Comparison of ENCODE assay signal across 23 mouse cellular contexts in the genomic region with DNA sequence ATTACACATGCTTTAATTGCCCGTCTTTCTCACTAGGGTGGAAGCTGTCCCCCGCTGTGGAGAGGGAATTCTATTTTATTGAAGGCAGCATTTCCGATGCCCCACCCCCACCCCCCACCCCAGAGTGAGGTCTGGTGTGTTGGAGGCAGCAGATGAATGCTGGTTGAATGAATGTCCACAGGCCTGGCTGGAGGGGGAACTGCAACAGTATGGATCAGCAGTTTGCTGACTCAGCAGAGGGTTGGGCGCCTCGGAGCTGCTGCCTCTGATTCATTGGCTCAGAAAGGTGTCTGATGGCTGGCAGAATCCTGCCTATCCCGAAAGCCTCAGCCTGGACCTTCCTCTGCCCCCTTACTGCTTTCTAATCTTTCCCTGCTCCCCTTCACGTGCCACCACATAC.
DNase-seq lines count a peak whose midpoint lies in the region; ATAC-seq and TF ChIP-seq lines count a peak whose summit lies in the region.
"Had no signal": no experiment of that assay in that cellular context is flagged by ENCODE, and none has a peak within 500 bp of the region (broad histone marks: within the 10 kb centered on the region; RNA-seq: fewer than 3 reads in every experiment).

No protein-coding gene starts in this region.

- H3K4me2 ChIP-seq in hindbrain, embryonic 13.5 days, result no peak overlapping the region
- H3K4me2 ChIP-seq in lung, embryonic 14.5 days, result no peak overlapping the region
- H3K4me2 ChIP-seq in neural tube, embryonic 15.5 days, result no peak overlapping the region
- H3K4me2 ChIP-seq: embryonic facial prominence, embryonic 12.5 days; heart, embryonic 15.5 days; intestine, embryonic 15.5 days had no signal

- no peak overlapping the region for H3K27ac ChIP-seq in hindbrain, embryonic 10.5 days
- no peak overlapping the region for H3K27ac ChIP-seq in hindbrain, embryonic 13.5 days
- no peak overlapping the region for H3K27ac ChIP-seq in lung, embryonic 14.5 days (ENCODE audit: low read depth)
- no peak overlapping the region; the same call in 1 of the 2 replicates for H3K27ac ChIP-seq in neural tube, embryonic 15.5 days (replicated peaks)
- H3K27ac ChIP-seq in thymus, adult 2 months (ENCODE audit: control insufficient read depth, insufficient read depth, low read length), result no peak overlapping the region
- H3K27ac ChIP-seq: embryonic facial prominence, embryonic 12.5 days; heart, adult 2 months; heart, embryonic 15.5 days; intestine, embryonic 15.5 days; limb, embryonic 10.5 days had no signal

- TF ChIP-seq POLR2A in thymus, adult 2 months (IDR thresholded peaks at IDR 0.05; ENCODE audit: control insufficient read depth, extremely low read depth, insufficient read depth, low read length, poor library complexity), result no peak

- H3K9me3 ChIP-seq in hindbrain, embryonic 10.5 days, result no peaks in the 10 kb centered on the region
- no peaks in the 10 kb centered on the region for H3K9me3 ChIP-seq in hindbrain, embryonic 13.5 days
- H3K9me3 ChIP-seq in lung, embryonic 14.5 days (ENCODE audit: low read depth, low read length), result no peaks in the 10 kb centered on the region
- H3K9me3 ChIP-seq in neural tube, embryonic 15.5 days (replicated peaks), result no peaks in the 10 kb centered on the region
- H3K9me3 ChIP-seq: embryonic facial prominence, embryonic 12.5 days; heart, embryonic 15.5 days; intestine, embryonic 15.5 days; limb, embryonic 10.5 days had no signal

- H3K36me3 ChIP-seq in hindbrain, embryonic 10.5 days, result no peaks in the 10 kb centered on the region
- no peaks in the 10 kb centered on the region for H3K36me3 ChIP-seq in hindbrain, embryonic 13.5 days
- no peaks in the 10 kb centered on the region for H3K36me3 ChIP-seq in lung, embryonic 14.5 days (ENCODE audit: insufficient read depth)
- H3K36me3 ChIP-seq in neural tube, embryonic 15.5 days, result no peaks in the 10 kb centered on the region
- no peaks in the 10 kb centered on the region for H3K36me3 ChIP-seq in thymus, adult 2 months (ENCODE audit: control insufficient read depth, insufficient read depth, low read length)
- H3K36me3 ChIP-seq: embryonic facial prominence, embryonic 12.5 days; heart, embryonic 15.5 days; intestine, embryonic 15.5 days; limb, embryonic 10.5 days had no signal

- ATAC-seq in hindbrain, embryonic 13.5 days (ENCODE audit: low FRiP score), result no peak
- ATAC-seq in lung, embryonic 14.5 days (ENCODE audit: insufficient read depth), result no peak
- ATAC-seq in neural tube, embryonic 15.5 days (ENCODE audit: low FRiP score), result 0 out of 2 replicates have a peak, but pooled peaks have one; percentile 31
- ATAC-seq: intestine, embryonic 15.5 days; liver, postnatal 0 days had no signal

- WGBS in hindbrain, embryonic 10.5 days, result 65% methylated on average over 7 of the region's 7 CpGs
- 47% methylated on average over 7 of the region's 7 CpGs for whole genome bisulfite sequencing in hindbrain, embryonic 13.5 days
- WGBS in lung, embryonic 14.5 days, result 58% methylated on average over 7 of the region's 7 CpGs
- 26% methylated on average over 7 of the region's 7 CpGs for WGBS in neural tube, embryonic 15.5 days
- 72% methylated on average over 7 of the region's 7 CpGs for WGBS in thymus, adult 2 months

- H3K9ac ChIP-seq in hindbrain, embryonic 13.5 days, result no peak overlapping the region
- no peak overlapping the region for H3K9ac ChIP-seq in lung, embryonic 14.5 days
- H3K9ac ChIP-seq in neural tube, embryonic 15.5 days (replicated peaks), result no peak overlapping the region
- H3K9ac ChIP-seq: embryonic facial prominence, embryonic 12.5 days; heart, embryonic 15.5 days; intestine, embryonic 15.5 days; liver, postnatal 0 days had no signal

- H3K27me3 ChIP-seq in hindbrain, embryonic 10.5 days (ENCODE audit: insufficient read depth, poor library complexity, severe bottlenecking), result no peaks in the 10 kb centered on the region
- H3K27me3 ChIP-seq in hindbrain, embryonic 13.5 days, result no peaks in the 10 kb centered on the region
- no peaks in the 10 kb centered on the region for H3K27me3 ChIP-seq in lung, embryonic 14.5 days (ENCODE audit: insufficient read depth, low read length)
- no peaks in the 10 kb centered on the region for H3K27me3 ChIP-seq in neural tube, embryonic 15.5 days (replicated peaks)
- H3K27me3 ChIP-seq in thymus, adult 2 months (ENCODE audit: control insufficient read depth, insufficient read depth, low read length), result no peaks in the 10 kb centered on the region
- H3K27me3 ChIP-seq: embryonic facial prominence, embryonic 12.5 days; heart, embryonic 15.5 days; intestine, embryonic 15.5 days; megakaryocyte, embryonic 14.5 days had no signal

- H3K4me1 ChIP-seq in hindbrain, embryonic 10.5 days (replicated peaks), result 0 out of 2 replicates have a peak, but pooled peaks cover 4% of the 10 kb centered on the region
- H3K4me1 ChIP-seq in hindbrain, embryonic 13.5 days (replicated peaks), result peaks cover 7% of the 10 kb centered on the region
- no peaks in the 10 kb centered on the region for H3K4me1 ChIP-seq in lung, embryonic 14.5 days (ENCODE audit: insufficient read depth)
- peaks cover 8% of the 10 kb centered on the region; the same call in 1 of the 2 replicates for H3K4me1 ChIP-seq in neural tube, embryonic 15.5 days
- H3K4me1 ChIP-seq in thymus, adult 2 months (replicated peaks; ENCODE audit: control insufficient read depth, insufficient read depth, low read length), result no peaks in the 10 kb centered on the region
- H3K4me1 ChIP-seq: embryonic facial prominence, embryonic 12.5 days; heart, embryonic 15.5 days; intestine, embryonic 15.5 days; megakaryocyte, embryonic 14.5 days had no signal

- no peak overlapping the region for H3K4me3 ChIP-seq in hindbrain, embryonic 10.5 days
- no peak overlapping the region for H3K4me3 ChIP-seq in hindbrain, embryonic 13.5 days
- no peak overlapping the region for H3K4me3 ChIP-seq in lung, embryonic 14.5 days (ENCODE audit: low read depth, low read length)
- H3K4me3 ChIP-seq in neural tube, embryonic 15.5 days (replicated peaks), result no peak overlapping the region
- no peak overlapping the region for H3K4me3 ChIP-seq in thymus, adult 2 months (ENCODE audit: control insufficient read depth, insufficient read depth, low read length)
- H3K4me3 ChIP-seq: embryonic facial prominence, embryonic 12.5 days; heart, adult 2 months; heart, embryonic 15.5 days; intestine, embryonic 15.5 days; limb, embryonic 10.5 days; megakaryocyte, embryonic 14.5 days had no signal

- TF ChIP-seq CTCF in lung, embryonic 14.5 days (IDR thresholded peaks at IDR 0.05; ENCODE audit: low read depth), result no peak
- no peak for TF ChIP-seq CTCF in thymus, adult 2 months (IDR thresholded peaks at IDR 0.05; ENCODE audit: borderline replicate concordance, control insufficient read depth, extremely low read depth, insufficient read depth, low read length, poor library complexity)

- peak; percentile 18 for DNase-seq in hindbrain, embryonic 10.5 days (ENCODE audit: low spot score)
- DNase-seq in lung, embryonic 14.5 days, result peak; percentile 11
- no peak for DNase-seq in lung, postnatal 4 days
- peak; percentile 18 for DNase-seq in R1 (ENCODE audit: low read depth, low spot score)
- no peak for DNase-seq in thymus, adult 2 months
- DNase-seq: adrenal gland, postnatal 36 days; cerebellum, adult 2 months; cerebellum, postnatal 36 days; gastrocnemius, postnatal 14 days; heart, adult 2 months; heart, postnatal 4 days; liver, postnatal 0 days; lung, postnatal 14 days; right cerebral cortex, postnatal 14 days; spleen, adult 18-20 months; thymus, postnatal 36 days had no signal

Comparison
In these comparisons a context has a peak if more than half of its experiments do, and no peak if none do; other contexts are left out.
1. DNase-seq: peak in hindbrain, embryonic 10.5 days (single experiment), lung, embryonic 14.5 days (single experiment) and R1 (single experiment); none in lung, postnatal 4 days (0 of 2) and thymus, adult 2 months (single experiment).